Mouse (Mus musculus) forebrain, embryonic 11.5 days (tissue): ENCODE measurements around the gene Tab2. TPM values are rescaled to one million over a fixed set of nuclear protein-coding genes. Genes with fewer than 3 reads are reported as not detected.

Experiments
- ATAC-seq: fragments of 200-750 bp; cut with Nextera tagmentation; replicated peaks from 2 replicates; pipeline ENCODE4 v1.8.0; 2017; ENCODE audit warnings: moderate TSS enrichment; ENCODE audit not compliant: low FRiP score
- DNase-seq: peaks from one replicate; pipeline ENCODE4 v3.0.0-alpha.2; 2017; ENCODE audit warnings: low spot score
- H3K27ac ChIP-seq: fragments of 300-500 bp; sonication (generic); 2 replicates; pipeline ENCODE4 v1.5.1; 2014; ENCODE audit warnings: low read depth, low read length
- H3K27me3 ChIP-seq: fragments of 300-500 bp; sonication (generic); 2 replicates; pipeline ENCODE4 v1.6.1; 2014; ENCODE audit warnings: mild to moderate bottlenecking, low read length, mixed read lengths; ENCODE audit not compliant: control insufficient read depth, insufficient read depth
- H3K36me3 ChIP-seq: fragments of 300-500 bp; sonication (generic); 2 replicates; pipeline ENCODE4 v1.6.1; 2014; ENCODE audit warnings: mild to moderate bottlenecking, low read length, moderate library complexity, mixed read lengths; ENCODE audit not compliant: control insufficient read depth, insufficient read depth
- H3K4me1 ChIP-seq: fragments of 300-500 bp; sonication (generic); replicated peaks from 2 replicates; pipeline ENCODE4 v1.6.1; 2014; ENCODE audit warnings: low read length, mixed read lengths; ENCODE audit not compliant: control insufficient read depth, insufficient read depth
- H3K4me2 ChIP-seq: fragments of 300-500 bp; sonication (generic); 2 replicates; pipeline ENCODE4 v1.6.1; 2014; ENCODE audit warnings: low read depth, mild to moderate bottlenecking, low read length, moderate library complexity, mixed read lengths; ENCODE audit not compliant: severe bottlenecking
- H3K4me3 ChIP-seq: fragments of 300-500 bp; sonication (generic); 2 replicates; pipeline ENCODE4 v1.5.1; 2014; ENCODE audit warnings: low read depth, low read length
- H3K9ac ChIP-seq: fragments of 300-500 bp; sonication (generic); 2 replicates; pipeline ENCODE4 v1.6.1; 2014; ENCODE audit warnings: low read length
- H3K9me3 ChIP-seq: fragments of 300-500 bp; sonication (generic); 2 replicates; pipeline ENCODE4 v1.6.1; 2016; ENCODE audit warnings: low read length, mixed read lengths; ENCODE audit not compliant: control insufficient read depth
- WGBS: fragments of 180-500 bp; shearing (Covaris S2); extraction: QIAGEN DNeasy Blood & Tissue Kit; methylation state at CpG from one replicate; pipeline ENCODE4 v1.1.7; 2014; 5-methylcytosine and 5-hydroxymethylcytosine counted together
- polyA plus RNA-seq: library from polyadenylated mRNA; unstranded; fragments of >200 nt; fragmentation: Nextera tagmentation; extraction: Ambion mirVana; gene quantifications from 2 replicates; pipeline ENCODE4 v1.2.1, GENCODE M21; 2014

Gene Tab2
- polyA plus RNA-seq, 1 experiment from 2014 or later, result 24.6 TPM

GRCm38 (mm10) chr10:7923433-7923832 is 32.6 kb downstream of the Tab2 start:
- Histone ChIP-seq H3K27me3 (no peaks in the 10 kb centered on the region), H3K27ac (no peak overlapping the region), H3K4me2 (no peak overlapping the region), H3K9me3 (no peaks in the 10 kb centered on the region), H3K4me1 (no peaks in the 10 kb centered on the region; the same call in 1 of the 2 replicates), H3K36me3 (peaks cover 13% of the 10 kb centered on the region), H3K9ac (no peak overlapping the region), H3K4me3 (no peak overlapping the region)
- no peak for DNase-seq
- ATAC-seq, result no peak
- WGBS, result 96% methylated on average over 1 of the region's 1 CpGs

- 84% methylated on average over 10 of the region's 10 CpGs for WGBS
- Histone ChIP-seq H3K9ac (no peak overlapping the region), H3K4me1 (no peaks in the 10 kb centered on the region), H3K4me2 (no peak overlapping the region), H3K27me3 (no peaks in the 10 kb centered on the region), H3K9me3 (no peaks in the 10 kb centered on the region), H3K4me3 (no peak overlapping the region), H3K36me3 (peaks cover 3% of the 10 kb centered on the region), H3K27ac (no peak overlapping the region)
- no peak for ATAC-seq
- no peak for DNase-seq
Observed at GRCm38 (mm10) chr10:7911268-7911667, 44.8 kb downstream of the Tab2 start.

GRCm38 (mm10) chr10:7907151-7907550 is 48.9 kb downstream of the Tab2 start:
- Histone ChIP-seq H3K9me3 (no peaks in the 10 kb centered on the region), H3K9ac (no peak overlapping the region), H3K36me3 (peaks cover 3% of the 10 kb centered on the region), H3K27me3 (no peaks in the 10 kb centered on the region), H3K4me3 (no peak overlapping the region), H3K27ac (no peak overlapping the region), H3K4me1 (no peaks in the 10 kb centered on the region), H3K4me2 (no peak overlapping the region)
- no peak for ATAC-seq
- WGBS, result 90% methylated on average over 12 of the region's 12 CpGs
- no peak for DNase-seq

DNA sequence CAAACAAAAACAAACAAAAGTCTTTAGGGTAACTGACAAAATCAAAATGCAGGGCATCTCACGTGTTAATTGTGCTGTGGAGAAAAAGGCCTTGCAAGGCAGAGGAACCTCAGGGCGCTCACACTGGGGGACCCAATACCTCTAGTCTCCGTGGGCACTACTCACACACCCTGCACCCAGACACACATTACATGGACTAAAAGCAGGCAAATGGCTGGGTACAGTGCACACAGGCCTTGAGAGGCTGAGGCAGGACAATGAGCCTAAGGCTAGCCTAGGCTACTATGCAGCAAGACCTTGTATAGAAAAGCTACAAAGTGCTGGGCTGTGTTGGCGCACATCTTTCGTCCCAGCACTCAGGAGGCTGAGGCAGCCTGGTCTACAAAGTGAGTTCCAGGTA is 51.9 kb downstream of the Tab2 start:
- ATAC-seq, result no peak; the same call in 1 of the 2 replicates
- Histone ChIP-seq H3K4me2 (no peak overlapping the region), H3K4me3 (no peak overlapping the region), H3K9me3 (no peaks in the 10 kb centered on the region), H3K9ac (no peak overlapping the region), H3K36me3 (no peaks in the 10 kb centered on the region; the same call in 1 of the 2 replicates), H3K4me1 (no peaks in the 10 kb centered on the region), H3K27me3 (no peaks in the 10 kb centered on the region), H3K27ac (no peak overlapping the region)
- no peak for DNase-seq
- 92% methylated on average over 5 of the region's 5 CpGs for WGBS

DNA sequence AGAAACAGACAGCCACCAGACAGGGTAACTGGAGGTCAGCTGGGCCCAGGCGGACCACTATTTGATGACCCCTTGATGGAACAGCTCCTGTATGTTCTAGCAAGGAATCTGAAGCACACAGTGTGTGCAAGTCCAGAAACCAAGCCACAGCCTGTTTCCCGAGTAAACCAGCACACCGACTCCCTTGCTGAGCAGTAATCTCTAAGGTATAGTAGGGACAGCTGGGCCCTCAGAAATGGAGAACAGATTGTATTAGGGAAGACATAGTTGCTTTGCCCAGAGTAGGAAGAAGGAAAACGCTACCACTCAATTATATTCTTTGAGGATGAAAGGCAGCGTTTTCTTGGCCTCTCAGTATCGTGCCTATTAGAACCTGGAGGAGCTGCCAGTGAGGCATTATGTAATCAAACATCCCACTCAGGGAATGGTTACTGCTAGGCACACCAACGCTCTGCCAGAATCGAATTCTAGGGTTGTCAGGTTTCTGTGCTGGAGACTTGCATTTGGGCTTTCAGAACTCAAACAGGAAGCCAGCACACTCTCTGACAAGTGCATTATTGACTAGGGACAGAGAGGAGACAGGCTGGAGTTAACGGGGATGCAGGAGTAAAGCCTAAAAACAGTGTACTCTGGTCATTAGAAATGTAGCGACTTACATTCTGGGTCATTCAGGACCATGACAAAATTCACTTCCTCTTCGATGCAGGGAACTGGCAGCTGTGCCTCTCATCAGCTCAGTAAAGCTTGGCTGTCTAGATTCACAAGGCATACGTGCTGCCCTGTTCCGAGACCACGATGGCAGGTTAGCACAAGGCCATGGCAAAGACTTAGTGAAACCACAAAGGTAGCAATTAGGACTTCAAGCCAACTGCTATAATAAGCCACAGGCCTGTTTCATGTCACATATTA is 55.1 kb downstream of the Tab2 start:
- DNase-seq, result no peak
- 92% methylated on average over 14 of the region's 14 CpGs for WGBS

DNA sequence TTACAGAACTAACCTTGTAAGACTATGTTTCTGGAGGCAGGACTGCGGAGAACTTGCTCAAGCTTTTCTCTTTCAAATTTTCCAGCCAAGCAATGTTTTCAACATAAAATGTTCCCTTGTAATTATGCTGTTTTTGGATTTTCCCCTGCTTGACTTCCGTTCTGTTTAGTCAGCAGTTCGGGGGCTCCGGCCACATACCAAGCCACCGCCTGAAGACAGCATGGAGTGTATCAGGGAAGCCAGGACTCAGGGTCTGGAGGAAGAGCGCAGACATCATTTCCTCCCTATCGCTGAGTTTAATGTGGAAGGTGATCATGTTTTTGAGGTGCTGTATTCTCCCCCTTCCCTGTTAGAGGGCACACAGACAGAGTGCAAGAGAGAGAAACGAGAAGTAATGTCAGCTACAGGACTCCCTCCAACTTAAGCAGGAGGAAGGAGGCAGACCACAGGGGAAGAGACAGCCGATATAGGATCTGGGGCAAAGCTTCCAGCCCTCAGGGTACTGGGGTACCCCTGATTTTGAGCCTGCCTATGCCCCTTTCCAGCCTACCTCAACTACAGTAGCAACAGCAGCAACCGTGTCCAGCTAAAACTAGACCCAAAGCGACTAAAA is 67.7 kb downstream of the Tab2 start:
- ATAC-seq, result no peak
- H3K4me2 ChIP-seq, result no peak overlapping the region
- no peak overlapping the region for H3K27ac ChIP-seq
- no peaks in the 10 kb centered on the region for H3K9me3 ChIP-seq
- no peak overlapping the region for H3K4me3 ChIP-seq
- no peaks in the 10 kb centered on the region for H3K27me3 ChIP-seq
- no peak overlapping the region for H3K9ac ChIP-seq
- H3K4me1 ChIP-seq, result no peaks in the 10 kb centered on the region
- DNase-seq, result no peak
- H3K36me3 ChIP-seq, result no peaks in the 10 kb centered on the region
- 89% methylated on average over 11 of the region's 11 CpGs for WGBS

More for the DNA sequence above, 55.1 kb downstream of the Tab2 start:
- H3K27ac ChIP-seq, result no peak overlapping the region
- no peak for ATAC-seq
- H3K36me3 ChIP-seq, result no peaks in the 10 kb centered on the region; the same call in 1 of the 2 replicates
- H3K9me3 ChIP-seq, result no peaks in the 10 kb centered on the region
- H3K4me1 ChIP-seq, result no peaks in the 10 kb centered on the region
- no peak overlapping the region for H3K4me3 ChIP-seq
- H3K4me2 ChIP-seq, result no peak overlapping the region
- no peak overlapping the region for H3K9ac ChIP-seq
- no peaks in the 10 kb centered on the region for H3K27me3 ChIP-seq

GRCm38 (mm10) chr10:7883524-7883923 is 72.5 kb downstream of the Tab2 start:
- no peak overlapping the region for H3K4me2 ChIP-seq
- ATAC-seq, result peak; percentile 73

GRCm38 (mm10) chr10:7881971-7882370 is 74.1 kb downstream of the Tab2 start:
- 96% methylated on average over 3 of the region's 3 CpGs for WGBS
- H3K27me3 ChIP-seq, result no peaks in the 10 kb centered on the region
- H3K36me3 ChIP-seq, result no peaks in the 10 kb centered on the region
- H3K4me1 ChIP-seq, result no peaks in the 10 kb centered on the region
- no peak overlapping the region for H3K27ac ChIP-seq
- no peak overlapping the region for H3K4me3 ChIP-seq
- H3K9ac ChIP-seq, result no peak overlapping the region
- ATAC-seq, result no peak
- no peaks in the 10 kb centered on the region for H3K9me3 ChIP-seq
- no peak overlapping the region for H3K4me2 ChIP-seq
- no peak for DNase-seq

More at GRCm38 (mm10) chr10:7883524-7883923, 72.5 kb downstream of the Tab2 start:
- Histone ChIP-seq H3K4me1 (no peaks in the 10 kb centered on the region), H3K36me3 (no peaks in the 10 kb centered on the region), H3K9me3 (no peaks in the 10 kb centered on the region), H3K9ac (no peak overlapping the region), H3K27me3 (no peaks in the 10 kb centered on the region), H3K4me3 (no peak overlapping the region), H3K27ac (no peak overlapping the region)
- 11% methylated on average over 5 of the region's 5 CpGs for WGBS
- peak; percentile 83 for DNase-seq
